Mouse (Mus musculus): Measurements from ENCODE around the gene 2210010C04Rik. TPM values are rescaled to one million over a fixed set of nuclear protein-coding genes. Genes with fewer than 3 reads are reported as not detected.

The 2210010C04Rik gene
- polyA plus RNA-seq, 1 experiment from 2014 or later: not detected

DNA sequence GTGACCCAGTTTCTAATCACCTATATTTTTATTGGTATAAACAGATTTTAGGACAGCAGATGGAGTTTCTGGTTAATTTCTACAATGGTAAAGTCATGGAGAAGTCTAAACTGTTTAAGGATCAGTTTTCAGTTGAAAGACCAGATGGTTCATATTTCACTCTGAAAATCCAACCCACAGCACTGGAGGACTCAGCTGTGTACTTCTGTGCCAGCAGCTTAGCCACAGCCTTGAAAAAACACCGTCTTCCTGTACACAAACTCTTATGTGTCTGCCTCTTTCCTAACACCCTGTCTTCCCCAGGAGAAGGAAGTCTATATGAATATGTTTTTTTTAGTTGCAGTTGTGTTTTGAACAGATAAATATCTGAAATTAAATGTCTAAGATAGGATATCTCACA lies 13.3 kb upstream of the 2210010C04Rik start:
- no peak overlapping the region for H3K27ac ChIP-seq (replicated peaks)
- WGBS: 65% methylated on average over 1 of the region's 1 CpGs
- H3K27me3 ChIP-seq (replicated peaks): no peaks in the 10 kb centered on the region
- H3K4me1 ChIP-seq: no peaks in the 10 kb centered on the region
- no peaks in the 10 kb centered on the region for H3K9me3 ChIP-seq
- no peak for ATAC-seq (ENCODE audit: extremely low read depth, insufficient number of reproducible peaks, low FRiP score, low TSS enrichment)
- no peak overlapping the region for H3K4me2 ChIP-seq
- H3K4me3 ChIP-seq: no peak overlapping the region
- H3K36me3 ChIP-seq: no peaks in the 10 kb centered on the region
- H3K9ac ChIP-seq: no peak overlapping the region

DNA sequence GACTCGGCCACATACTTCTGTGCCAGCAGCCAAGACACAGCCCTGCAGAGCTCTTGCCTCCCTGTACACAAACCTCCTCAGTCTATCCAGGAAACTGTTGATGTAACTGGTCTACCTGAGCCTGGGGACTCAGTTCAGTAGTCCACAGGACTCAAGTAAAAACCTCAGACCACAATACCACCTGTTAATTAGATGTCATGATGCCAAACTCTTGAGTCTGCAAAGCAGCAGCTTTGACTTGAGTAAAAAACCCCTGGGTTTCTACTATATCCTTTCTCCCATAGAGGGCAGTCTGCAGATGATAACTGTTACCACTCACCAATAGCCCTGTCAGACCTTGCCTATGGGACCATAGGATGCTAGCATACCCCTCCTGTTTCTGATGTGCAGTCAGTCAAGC lies 12.7 kb upstream of the 2210010C04Rik start:
- Histone ChIP-seq H3K9ac (no peak overlapping the region), H3K4me3 (no peak overlapping the region), H3K27ac (replicated peaks) (no peak overlapping the region), H3K4me2 (no peak overlapping the region), H3K4me1 (no peaks in the 10 kb centered on the region), H3K36me3 (no peaks in the 10 kb centered on the region), H3K9me3 (no peaks in the 10 kb centered on the region), H3K27me3 (replicated peaks) (no peaks in the 10 kb centered on the region)
- WGBS: 71% methylated on average over 1 of the region's 1 CpGs
- no peak for ATAC-seq (ENCODE audit: extremely low read depth, insufficient number of reproducible peaks, low FRiP score, low TSS enrichment)

DNA sequence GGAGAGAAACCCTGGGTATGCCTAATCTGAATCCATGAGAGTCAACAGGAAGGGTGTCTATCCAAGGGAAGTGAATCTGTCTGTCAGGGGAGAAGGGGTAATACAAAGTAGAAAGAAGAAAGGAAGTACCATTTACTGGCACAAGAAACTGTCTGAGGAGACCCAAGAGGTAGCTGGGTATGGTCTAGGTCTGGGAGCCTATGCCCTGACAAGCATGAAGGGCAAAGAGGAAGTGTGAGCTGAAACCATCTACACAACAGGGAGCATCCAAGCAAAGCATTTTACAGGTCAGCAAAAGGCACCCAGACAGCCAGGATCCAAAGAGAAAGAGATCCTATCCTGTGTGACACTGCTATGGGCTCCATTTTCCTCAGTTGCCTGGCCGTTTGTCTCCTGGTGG lies 11.9 kb upstream of the 2210010C04Rik start:
- H3K4me2 ChIP-seq: no peak overlapping the region
- H3K9me3 ChIP-seq: no peaks in the 10 kb centered on the region
- H3K4me3 ChIP-seq: no peak overlapping the region
- H3K36me3 ChIP-seq: no peaks in the 10 kb centered on the region
- H3K27ac ChIP-seq (replicated peaks): no peak overlapping the region
- H3K27me3 ChIP-seq (replicated peaks): no peaks in the 10 kb centered on the region
- ATAC-seq (ENCODE audit: extremely low read depth, insufficient number of reproducible peaks, low FRiP score, low TSS enrichment): no peak
- 70% methylated on average over 1 of the region's 1 CpGs for WGBS
- no peaks in the 10 kb centered on the region for H3K4me1 ChIP-seq
- H3K9ac ChIP-seq: no peak overlapping the region

DNA sequence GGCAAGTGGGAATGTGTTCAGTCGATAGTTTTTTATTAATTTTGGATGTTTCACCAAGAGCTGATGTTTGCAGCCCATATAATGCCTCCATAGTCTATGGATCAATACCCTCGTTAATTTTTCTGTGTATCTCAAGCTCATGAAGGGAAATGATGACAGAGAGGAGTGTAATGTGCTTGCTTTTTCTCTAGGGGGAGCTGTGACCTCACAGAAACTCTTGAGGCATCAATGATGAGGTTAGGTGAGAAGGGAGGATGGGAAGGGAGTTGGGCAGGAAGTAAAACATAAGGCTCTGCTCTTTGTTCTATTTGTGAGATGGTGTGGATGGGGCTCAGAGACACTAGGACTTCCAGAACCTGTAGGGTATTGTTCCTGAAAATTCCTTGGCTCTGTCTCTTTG lies 11.2 kb upstream of the 2210010C04Rik start:
- WGBS: 40% methylated on average over 2 of the region's 2 CpGs

DNA sequence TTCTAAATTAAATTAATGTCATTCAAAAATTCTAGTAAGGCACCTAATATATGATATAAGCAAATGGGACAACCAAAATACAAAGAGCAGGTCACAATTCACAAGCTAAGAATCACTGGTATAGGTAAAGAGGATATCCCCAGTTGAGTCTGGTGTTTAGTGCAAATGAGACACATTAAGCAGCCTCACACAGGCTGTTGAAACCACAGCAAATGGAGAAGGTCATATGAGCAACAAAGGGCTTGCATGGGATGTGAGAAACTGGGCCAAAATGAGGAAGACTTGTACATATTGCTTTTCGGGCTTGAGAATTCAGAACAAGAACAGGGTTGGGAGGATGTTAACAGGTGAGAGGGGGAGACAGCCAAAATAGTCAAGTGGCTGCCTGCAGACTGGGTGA lies 9.4 kb upstream of the 2210010C04Rik start:
- Histone ChIP-seq H3K4me1 (no peaks in the 10 kb centered on the region), H3K27ac (replicated peaks) (no peak overlapping the region), H3K36me3 (no peaks in the 10 kb centered on the region), H3K27me3 (replicated peaks) (no peaks in the 10 kb centered on the region), H3K9me3 (no peaks in the 10 kb centered on the region), H3K4me2 (no peak overlapping the region), H3K4me3 (no peak overlapping the region), H3K9ac (no peak overlapping the region)
- 61% methylated on average over 1 of the region's 1 CpGs for WGBS
- ATAC-seq (ENCODE audit: extremely low read depth, insufficient number of reproducible peaks, low FRiP score, low TSS enrichment): no peak

More for the DNA sequence above, 11.2 kb upstream of the 2210010C04Rik start:
- H3K9ac ChIP-seq: no peak overlapping the region
- no peak overlapping the region for H3K27ac ChIP-seq (replicated peaks)
- no peaks in the 10 kb centered on the region for H3K9me3 ChIP-seq
- no peak overlapping the region for H3K4me3 ChIP-seq
- H3K36me3 ChIP-seq: no peaks in the 10 kb centered on the region
- no peaks in the 10 kb centered on the region for H3K27me3 ChIP-seq (replicated peaks)
- no peak for ATAC-seq (ENCODE audit: extremely low read depth, insufficient number of reproducible peaks, low FRiP score, low TSS enrichment)
- no peaks in the 10 kb centered on the region for H3K4me1 ChIP-seq
- H3K4me2 ChIP-seq: no peak overlapping the region

DNA sequence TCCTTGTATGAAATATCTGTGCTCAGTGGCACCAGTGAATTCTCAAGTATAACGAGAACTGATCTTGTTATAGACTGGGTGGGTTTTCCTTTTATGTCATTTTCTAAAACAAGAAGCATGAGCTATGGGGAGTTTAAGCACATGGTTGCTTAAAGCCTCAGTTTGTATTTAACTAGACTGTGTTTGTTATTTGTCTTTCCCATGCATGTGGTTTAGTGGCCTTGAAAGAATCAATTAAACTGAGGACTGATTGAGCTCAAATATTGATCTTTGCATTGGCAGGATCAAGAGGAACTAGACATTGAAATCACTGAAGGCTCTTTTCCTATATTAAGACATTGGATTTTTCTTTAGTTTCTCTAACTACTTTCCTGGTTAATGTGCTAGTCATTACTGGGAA lies 9.0 kb upstream of the 2210010C04Rik start:
- Histone ChIP-seq H3K9me3 (no peaks in the 10 kb centered on the region), H3K36me3 (no peaks in the 10 kb centered on the region), H3K9ac (no peak overlapping the region), H3K27me3 (replicated peaks) (no peaks in the 10 kb centered on the region), H3K4me1 (no peaks in the 10 kb centered on the region), H3K27ac (replicated peaks) (no peak overlapping the region), H3K4me2 (no peak overlapping the region), H3K4me3 (no peak overlapping the region)
- no peak for ATAC-seq (ENCODE audit: extremely low read depth, insufficient number of reproducible peaks, low FRiP score, low TSS enrichment)
- WGBS: 73% methylated on average over 1 of the region's 1 CpGs

DNA sequence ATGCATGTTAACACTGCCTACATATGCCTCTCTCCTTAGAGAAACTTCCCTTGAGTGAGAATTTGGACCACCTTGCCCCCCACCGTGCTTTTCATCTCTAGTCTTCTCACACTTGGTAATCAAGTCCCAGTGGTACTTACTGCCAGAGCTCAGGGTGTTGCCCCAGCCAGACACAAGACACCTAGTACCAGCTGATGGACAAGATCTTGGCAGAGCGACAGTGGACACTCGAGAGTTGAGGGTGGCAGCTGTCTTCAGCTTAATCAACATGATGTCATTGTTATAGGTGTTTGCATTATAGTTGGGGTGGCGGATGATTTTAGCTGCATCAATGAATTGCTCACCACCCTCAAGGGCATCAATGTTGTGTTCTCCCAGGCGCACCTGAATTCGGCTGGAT lies 2.5 kb downstream of the 2210010C04Rik start:
- Histone ChIP-seq H3K4me2 (no peak overlapping the region), H3K9ac (no peak overlapping the region), H3K9me3 (no peaks in the 10 kb centered on the region), H3K4me1 (no peaks in the 10 kb centered on the region), H3K4me3 (no peak overlapping the region), H3K36me3 (no peaks in the 10 kb centered on the region), H3K27me3 (replicated peaks) (no peaks in the 10 kb centered on the region), H3K27ac (replicated peaks) (no peak overlapping the region)
- no peak for ATAC-seq (ENCODE audit: extremely low read depth, insufficient number of reproducible peaks, low FRiP score, low TSS enrichment)
- 75% methylated on average over 6 of the region's 6 CpGs for WGBS

DNA sequence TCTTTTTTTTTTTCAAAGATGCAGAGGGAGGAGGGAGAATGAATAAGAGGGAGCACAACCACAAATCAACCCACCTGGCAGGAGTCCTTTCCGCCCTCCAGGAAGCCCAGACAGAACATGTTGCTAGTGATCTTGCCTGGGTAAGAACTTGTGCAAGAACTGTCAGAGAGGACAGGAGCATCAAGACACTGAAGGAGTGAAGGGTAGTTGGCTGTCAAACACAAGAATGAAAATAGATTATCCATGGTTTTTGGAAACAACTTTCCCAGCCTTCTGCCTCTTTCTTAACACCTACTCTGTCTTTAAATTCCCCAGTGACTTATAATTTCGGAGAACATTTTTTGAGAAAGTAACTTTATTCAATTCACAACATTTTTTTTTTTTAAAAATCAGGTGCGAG lies 3.1 kb downstream of the 2210010C04Rik start:
- H3K4me3 ChIP-seq: no peak overlapping the region
- H3K36me3 ChIP-seq: no peaks in the 10 kb centered on the region
- no peak for ATAC-seq (ENCODE audit: extremely low read depth, insufficient number of reproducible peaks, low FRiP score, low TSS enrichment)
- no peaks in the 10 kb centered on the region for H3K27me3 ChIP-seq (replicated peaks)
- H3K4me2 ChIP-seq: no peak overlapping the region
- H3K9ac ChIP-seq: no peak overlapping the region
- no peaks in the 10 kb centered on the region for H3K4me1 ChIP-seq
- H3K9me3 ChIP-seq: no peaks in the 10 kb centered on the region
- 70% methylated on average over 3 of the region's 3 CpGs for WGBS
- H3K27ac ChIP-seq (replicated peaks): no peak overlapping the region

DNA sequence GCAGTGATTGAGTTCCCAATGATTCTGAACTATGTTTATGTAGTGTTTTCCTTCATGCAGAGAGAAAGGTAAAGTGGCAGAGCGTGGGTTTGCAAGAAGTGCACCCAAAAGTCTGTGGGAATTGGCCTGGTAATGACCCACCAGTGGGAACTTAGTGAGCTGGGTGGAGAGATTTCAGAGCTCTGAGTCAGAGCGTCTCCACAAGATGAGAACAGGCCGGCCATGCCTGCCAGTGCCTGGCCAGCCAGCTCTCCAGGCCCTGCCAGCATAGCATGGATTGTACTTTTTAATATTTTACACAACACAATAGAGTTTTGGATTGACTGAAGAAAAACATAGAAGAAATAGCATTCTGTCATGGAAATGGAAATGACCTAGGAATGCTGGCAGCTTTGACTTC lies 4.5 kb downstream of the 2210010C04Rik start:
- Histone ChIP-seq H3K9me3 (no peaks in the 10 kb centered on the region), H3K4me1 (peaks cover 9% of the 10 kb centered on the region), H3K4me2 (no peak overlapping the region), H3K9ac (no peak overlapping the region), H3K27me3 (replicated peaks) (no peaks in the 10 kb centered on the region), H3K4me3 (no peak overlapping the region), H3K27ac (replicated peaks) (no peak overlapping the region), H3K36me3 (no peaks in the 10 kb centered on the region)
- no peak for ATAC-seq (ENCODE audit: extremely low read depth, insufficient number of reproducible peaks, low FRiP score, low TSS enrichment)
- 79% methylated on average over 3 of the region's 3 CpGs for WGBS

DNA sequence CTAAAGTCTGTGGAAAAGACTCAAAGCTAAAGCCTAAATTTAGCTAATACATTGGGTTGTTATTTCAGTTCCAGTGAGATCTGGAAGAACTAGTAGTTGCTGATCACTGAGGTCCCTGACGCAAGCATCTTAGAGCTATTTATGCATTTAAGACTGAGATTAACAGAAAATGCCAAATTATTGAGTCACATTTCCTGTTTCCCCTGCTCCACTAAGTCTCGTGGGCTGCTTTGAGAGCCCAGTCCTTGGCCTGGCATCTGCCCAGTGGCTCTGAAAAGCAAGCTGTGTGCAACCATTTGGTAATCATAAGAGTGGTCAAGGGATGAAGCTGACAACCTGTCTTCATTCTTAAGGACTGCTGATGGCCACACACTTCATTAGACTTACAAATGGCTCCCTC lies 8.3 kb downstream of the 2210010C04Rik start:
- WGBS: 30% methylated on average over 2 of the region's 2 CpGs
- no peak overlapping the region for H3K4me3 ChIP-seq
- no peak overlapping the region for H3K9ac ChIP-seq
- H3K27ac ChIP-seq (replicated peaks): 0 out of 2 replicates have a peak overlapping the region, but pooled peaks have one; percentile 12
- H3K4me2 ChIP-seq: no peak overlapping the region
- no peak for ATAC-seq (ENCODE audit: extremely low read depth, insufficient number of reproducible peaks, low FRiP score, low TSS enrichment)
- peaks cover 9% of the 10 kb centered on the region for H3K4me1 ChIP-seq
- H3K27me3 ChIP-seq (replicated peaks): no peaks in the 10 kb centered on the region
- H3K36me3 ChIP-seq: no peaks in the 10 kb centered on the region
- H3K9me3 ChIP-seq: no peaks in the 10 kb centered on the region

DNA sequence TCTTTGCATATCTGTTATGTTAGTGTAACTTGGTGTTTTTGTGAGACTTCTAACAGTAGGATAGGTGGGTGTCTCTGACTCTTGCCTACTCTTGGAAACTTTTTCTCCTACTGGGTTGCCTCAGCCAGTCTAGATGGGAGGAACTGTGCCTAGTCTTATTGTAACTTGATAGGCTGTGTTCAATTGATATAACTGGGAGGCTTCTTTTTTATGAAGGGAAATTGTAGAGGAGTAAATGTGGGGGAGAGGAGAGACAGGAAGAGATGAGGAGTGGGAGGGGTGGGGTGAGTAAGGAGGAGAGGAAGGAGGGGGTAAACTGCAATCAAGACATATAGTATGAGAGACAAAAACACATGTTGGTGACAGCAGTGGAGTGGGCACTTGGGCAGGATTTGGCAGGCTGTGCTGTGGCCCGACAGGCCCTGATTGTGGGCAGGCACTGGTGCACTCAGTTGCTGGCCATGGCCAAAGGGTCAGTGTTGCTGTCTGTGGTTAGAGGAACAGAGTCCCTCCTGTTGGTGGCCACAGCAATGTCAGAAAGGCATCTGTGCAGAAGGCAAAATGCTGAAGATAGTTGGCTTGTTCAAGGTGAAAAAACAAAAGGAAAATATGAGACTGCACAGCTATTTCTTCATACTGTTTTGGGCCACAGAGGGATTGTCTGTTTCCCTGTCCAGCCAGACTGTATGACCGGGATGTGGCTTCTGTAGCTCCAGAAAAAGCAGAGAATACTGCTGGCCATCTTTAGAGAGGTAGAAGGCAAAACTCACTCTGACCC lies 9.2 kb downstream of the 2210010C04Rik start:
- no peak for ATAC-seq (ENCODE audit: extremely low read depth, insufficient number of reproducible peaks, low FRiP score, low TSS enrichment)
- no peak overlapping the region for H3K27ac ChIP-seq (replicated peaks)

DNA sequence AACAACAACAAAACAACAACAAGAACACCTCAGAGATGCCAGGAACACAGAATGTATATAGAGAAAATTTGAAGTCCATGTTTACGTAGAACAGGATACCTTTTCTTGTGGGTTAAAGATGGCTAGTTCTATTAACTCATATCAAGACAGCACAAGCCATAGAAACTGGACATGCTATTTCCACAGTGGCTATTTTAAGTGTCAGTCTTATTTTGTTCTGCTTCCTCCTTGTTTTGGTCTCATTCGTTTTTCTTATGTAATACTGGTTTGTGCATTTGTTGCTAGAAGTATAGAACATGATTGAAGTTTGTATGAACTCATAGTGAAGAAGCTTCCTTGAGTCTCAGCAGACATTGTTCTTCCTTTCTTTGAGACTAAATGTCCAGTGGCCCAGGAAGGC lies 16.2 kb downstream of the 2210010C04Rik start:
- no peaks in the 10 kb centered on the region for H3K9me3 ChIP-seq
- no peak overlapping the region for H3K9ac ChIP-seq
- no peak overlapping the region for H3K27ac ChIP-seq (replicated peaks)
- no peak overlapping the region for H3K4me2 ChIP-seq
- H3K4me1 ChIP-seq: no peaks in the 10 kb centered on the region
- 60% methylated on average over 2 of the region's 2 CpGs for WGBS
- no peak overlapping the region for H3K4me3 ChIP-seq
- no peaks in the 10 kb centered on the region for H3K27me3 ChIP-seq (replicated peaks)
- H3K36me3 ChIP-seq: no peaks in the 10 kb centered on the region
- no peak for ATAC-seq (ENCODE audit: extremely low read depth, insufficient number of reproducible peaks, low FRiP score, low TSS enrichment)

More for the DNA sequence above, 9.2 kb downstream of the 2210010C04Rik start:
- Histone ChIP-seq H3K4me1 (peaks cover 9% of the 10 kb centered on the region), H3K9me3 (no peaks in the 10 kb centered on the region), H3K9ac (no peak overlapping the region), H3K4me3 (no peak overlapping the region), H3K36me3 (no peaks in the 10 kb centered on the region), H3K27me3 (replicated peaks) (no peaks in the 10 kb centered on the region), H3K4me2 (no peak overlapping the region)
- 58% methylated on average over 2 of the region's 2 CpGs for WGBS

All from heart, embryonic 13.5 days (tissue).